Mouse (Mus musculus): ENCODE data around the gene Zan.

- no peak for TF ChIP-seq POLR2A (IDR thresholded peaks at IDR 0.05; ENCODE audit: borderline replicate concordance, extremely low read depth, low read depth, low read length)
- no peak for TF ChIP-seq CTCF (IDR thresholded peaks at IDR 0.05; ENCODE audit: insufficient read depth, low read length)
Observed at GRCm38 (mm10) chr5:137394456-137394855, 82.4 kb downstream of the Zan start.

Measured in lung, adult 2 months (tissue).